Mouse (Mus musculus): ENCODE data around the gene Gm21915.

The Gm21915 gene

GRCm38 (mm10) chr9:40666190-40666803 is 4.1 kb upstream of the Gm21915 start:
- no peak for DNase-seq (ENCODE audit: low read depth, low spot score)

DNA sequence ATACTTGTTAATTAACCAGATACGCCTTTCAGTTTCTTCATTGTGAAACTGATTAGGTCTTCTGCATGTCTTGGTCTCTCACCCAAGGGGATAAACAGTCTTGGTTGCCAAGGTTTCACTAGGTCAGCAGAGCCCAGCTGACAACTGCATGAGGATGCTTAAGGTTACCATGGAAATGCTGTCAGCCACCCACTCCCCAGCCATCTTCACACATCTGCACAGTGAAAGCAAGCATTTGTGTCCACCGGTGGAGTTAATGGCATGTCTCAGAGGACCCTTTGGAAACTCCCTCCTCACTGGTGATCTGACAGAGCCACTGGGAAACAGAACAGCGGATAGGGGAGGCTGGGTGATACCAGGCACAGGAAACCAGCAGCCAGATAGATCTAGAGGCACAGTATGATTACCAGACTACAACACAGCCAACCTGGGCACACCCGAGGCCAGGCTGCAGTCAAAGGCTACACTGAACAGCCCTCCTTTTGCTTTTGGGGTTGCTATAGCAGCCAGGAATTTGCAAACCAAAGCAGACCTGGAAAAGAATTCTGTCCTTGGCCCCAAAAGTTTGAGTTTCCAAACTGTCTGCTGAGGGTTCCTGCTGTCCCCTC is 1.0 kb downstream of the Gm21915 start:
- DNase-seq (ENCODE audit: low read depth, low spot score) = no peak

DNA sequence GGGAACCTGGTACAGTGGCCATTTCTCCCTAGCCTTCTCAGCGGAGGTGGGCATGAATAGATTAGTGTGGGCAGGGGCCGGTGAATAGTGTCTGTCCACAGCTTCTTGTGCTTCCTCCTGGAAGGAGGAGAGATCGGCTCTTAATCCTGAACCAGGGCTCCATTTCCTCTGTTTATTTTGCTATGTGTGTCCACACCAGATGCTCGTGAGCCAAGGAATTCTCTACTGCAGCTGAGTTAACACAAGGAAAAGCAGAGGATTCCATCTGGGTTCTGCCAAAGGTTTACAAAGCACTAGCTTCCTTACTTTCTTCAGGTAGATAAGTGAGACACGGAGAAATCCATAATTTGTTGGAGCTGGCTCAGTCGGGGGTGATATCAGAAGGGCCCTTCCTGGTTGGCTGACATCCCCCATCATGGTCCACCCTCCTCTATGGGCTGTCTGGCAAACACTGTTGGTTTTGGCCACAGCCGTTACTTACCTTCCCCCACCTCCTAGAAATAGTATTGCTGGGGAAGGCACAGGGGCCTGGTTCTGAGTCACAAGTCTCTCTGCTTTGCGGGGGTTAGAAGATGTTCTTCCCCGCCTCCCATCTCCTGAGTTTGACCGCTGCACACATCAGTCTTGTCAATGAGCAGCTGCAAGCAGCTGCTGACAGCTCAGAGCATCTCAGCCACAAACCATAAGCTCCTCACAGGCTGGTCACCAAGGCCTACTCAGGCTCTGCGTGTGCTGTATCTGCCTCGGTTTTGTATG is 5.0 kb downstream of the Gm21915 start:
- no peak for DNase-seq (ENCODE audit: low read depth, low spot score)

GRCm38 (mm10) chr9:40678653-40679052 is 8.2 kb downstream of the Gm21915 start:
- no peak for DNase-seq (ENCODE audit: low read depth, low spot score)

- no peak for DNase-seq (ENCODE audit: low read depth, low spot score)
These were observed 15.5 kb downstream of the Gm21915 start, which contains the start of gene Clmp for GRCm38 (mm10) chr9:40685801-40686420. TSS of gene Clmp (plus strand) at chr9:40685962.

DNA sequence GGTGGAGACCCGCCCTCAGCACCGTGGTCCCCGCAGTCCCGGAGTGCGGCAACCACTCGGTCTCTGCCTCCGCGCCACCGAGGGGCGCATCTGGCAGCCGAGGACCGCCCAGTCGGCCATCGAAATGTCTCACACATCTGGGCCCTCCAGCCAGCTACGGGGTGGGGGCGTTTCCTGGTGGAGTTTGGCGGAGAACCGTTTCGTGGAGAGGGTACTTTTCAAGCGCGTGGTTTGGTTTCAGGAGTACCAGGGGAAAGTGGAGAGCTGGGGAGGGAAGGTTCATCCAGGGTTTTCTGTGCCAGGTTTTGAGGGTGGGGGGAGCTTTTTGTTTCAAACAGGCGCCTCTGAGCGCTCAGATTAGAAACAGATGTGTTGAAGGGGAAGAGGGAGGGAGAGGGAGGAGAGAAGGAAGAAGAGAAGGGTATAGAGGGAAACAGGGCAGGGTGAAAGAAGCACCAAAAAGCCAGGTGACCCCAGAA is 16.0 kb downstream of the Gm21915 start:
- DNase-seq (ENCODE audit: low read depth, low spot score) = no peak

GRCm38 (mm10) chr9:40687053-40687452 is 16.6 kb downstream of the Gm21915 start:
- no peak for DNase-seq (ENCODE audit: low read depth, low spot score)

DNA sequence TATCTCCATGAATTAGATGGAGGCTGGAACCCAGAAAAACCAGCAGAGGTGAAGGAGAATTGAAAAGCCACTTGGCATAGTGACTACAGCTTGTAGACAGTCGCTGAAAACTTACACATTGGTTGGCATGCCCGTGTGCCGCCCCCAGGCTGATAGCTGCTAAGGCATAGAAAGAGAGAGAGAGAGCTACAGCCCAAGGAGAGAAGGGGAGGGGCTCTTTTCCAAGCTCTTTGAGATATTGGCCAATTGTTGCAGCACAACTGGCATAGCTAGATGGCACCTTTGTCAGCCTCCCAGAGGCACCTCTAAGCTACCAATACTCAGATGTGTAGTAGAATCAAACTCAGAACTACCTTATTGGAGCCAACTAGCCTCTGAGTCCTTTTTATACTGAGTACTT is 17.1 kb downstream of the Gm21915 start:
- DNase-seq (ENCODE audit: low read depth, low spot score) = no peak

GRCm38 (mm10) chr9:40690511-40690910 is 20.1 kb downstream of the Gm21915 start:
- DNase-seq (ENCODE audit: low read depth, low spot score) = no peak

- no peak for DNase-seq (ENCODE audit: low read depth, low spot score)
These were observed 22.6 kb downstream of the Gm21915 start for GRCm38 (mm10) chr9:40693026-40693425.

GRCm38 (mm10) chr9:40693768-40694167 is 23.4 kb downstream of the Gm21915 start:
- no peak for DNase-seq (ENCODE audit: low read depth, low spot score)

- no peak for DNase-seq (ENCODE audit: low read depth, low spot score)
These were observed 23.9 kb downstream of the Gm21915 start for GRCm38 (mm10) chr9:40694284-40694683.

DNA sequence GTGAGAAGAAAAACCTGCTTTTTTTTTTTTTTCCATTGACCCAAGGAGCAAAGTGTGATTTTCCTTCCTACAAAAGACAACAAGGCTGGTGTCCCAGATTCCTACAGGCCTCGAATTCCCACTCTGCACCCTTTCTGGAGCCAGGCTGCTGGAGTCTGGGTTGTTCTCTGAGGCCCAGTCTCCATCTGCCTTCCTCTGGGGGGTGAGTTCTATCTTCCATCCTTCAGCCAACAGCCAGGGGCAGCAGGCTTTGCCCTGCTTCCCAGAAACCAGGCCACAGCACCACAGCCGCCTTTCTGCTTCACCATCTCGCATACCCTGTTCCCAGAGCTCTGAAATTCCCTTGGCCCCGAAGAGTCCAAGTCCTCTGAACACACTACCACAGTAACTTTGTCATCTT is 25.7 kb downstream of the Gm21915 start:
- DNase-seq (ENCODE audit: low read depth, low spot score) = no peak

- no peak for DNase-seq (ENCODE audit: low read depth, low spot score)
These were observed 28.8 kb downstream of the Gm21915 start for GRCm38 (mm10) chr9:40699194-40699593.

DNA sequence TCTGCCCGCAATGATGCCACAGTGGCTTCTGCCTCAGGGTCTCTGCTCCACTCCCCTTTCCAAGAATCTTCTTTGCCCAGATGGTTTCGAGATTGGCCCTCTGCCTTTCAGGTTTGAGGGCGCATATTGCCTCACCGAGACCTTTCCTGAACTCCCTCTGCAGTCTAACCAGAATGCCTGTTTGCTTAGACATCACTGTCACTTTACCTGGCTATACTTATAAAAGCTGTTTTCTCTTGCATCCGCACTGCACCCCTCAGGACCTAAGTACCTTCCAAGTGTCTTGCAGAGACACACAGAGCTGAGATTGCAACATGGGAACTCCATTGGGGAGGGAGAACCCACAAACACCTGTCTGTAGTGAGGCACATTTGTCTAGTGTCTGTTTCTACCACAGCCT is 29.8 kb downstream of the Gm21915 start:
- DNase-seq (ENCODE audit: low read depth, low spot score) = no peak

- no peak for DNase-seq (ENCODE audit: low read depth, low spot score)
These were observed 34.2 kb downstream of the Gm21915 start for GRCm38 (mm10) chr9:40704364-40705276.

DNA sequence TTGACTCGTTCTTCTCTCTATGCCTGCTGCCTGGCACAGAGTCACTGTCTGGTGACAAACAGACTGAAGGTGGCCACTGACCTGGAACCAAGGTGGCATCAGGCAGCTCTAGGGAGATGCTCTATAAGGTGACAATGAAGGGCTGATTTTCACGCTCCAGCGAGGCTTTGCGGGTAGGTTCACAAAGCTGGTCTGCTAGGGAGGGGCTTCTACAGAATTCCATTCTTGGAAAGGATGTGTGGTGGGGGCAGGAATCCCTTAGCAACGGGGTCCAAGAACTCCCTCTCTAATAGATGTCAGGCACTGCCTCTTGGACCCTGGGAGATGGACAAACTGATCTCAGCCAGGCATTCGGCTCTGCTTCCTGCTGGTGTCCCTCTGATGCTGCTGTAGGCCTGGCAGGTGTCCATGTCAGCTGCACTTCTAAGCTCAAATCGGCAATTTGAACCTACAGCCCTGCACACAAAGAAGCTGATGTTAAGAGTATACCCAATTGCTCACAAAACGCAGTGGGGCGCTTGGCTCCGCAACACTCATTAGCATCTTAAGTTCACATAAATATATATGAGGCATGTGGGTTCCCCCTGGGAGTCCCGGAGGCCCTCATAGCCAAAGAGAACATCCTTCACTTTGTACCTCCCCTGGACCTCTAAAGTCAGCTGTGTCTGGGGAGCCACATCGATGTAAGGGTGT is 38.2 kb downstream of the Gm21915 start:
- no peak for DNase-seq (ENCODE audit: low read depth, low spot score)

DNA sequence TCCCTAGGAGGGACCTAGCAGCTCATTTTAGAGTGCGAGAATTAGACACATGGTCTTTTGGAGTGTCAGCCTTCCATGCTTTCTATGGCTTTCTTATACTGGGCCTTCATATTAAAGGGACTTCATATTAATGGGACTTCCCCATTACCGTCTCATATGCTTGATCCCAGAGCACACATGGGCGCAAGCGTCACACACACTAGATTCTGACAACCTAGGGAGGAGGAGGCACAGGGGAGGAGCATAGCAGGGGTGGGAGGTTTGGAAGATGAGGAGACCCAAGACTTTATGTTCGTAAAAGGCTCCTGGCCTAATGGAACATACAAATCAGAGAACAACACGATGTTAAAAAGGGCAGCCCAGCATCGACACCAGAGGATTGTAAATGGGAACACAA is 38.7 kb downstream of the Gm21915 start:
- DNase-seq (ENCODE audit: low read depth, low spot score) = no peak

DNA sequence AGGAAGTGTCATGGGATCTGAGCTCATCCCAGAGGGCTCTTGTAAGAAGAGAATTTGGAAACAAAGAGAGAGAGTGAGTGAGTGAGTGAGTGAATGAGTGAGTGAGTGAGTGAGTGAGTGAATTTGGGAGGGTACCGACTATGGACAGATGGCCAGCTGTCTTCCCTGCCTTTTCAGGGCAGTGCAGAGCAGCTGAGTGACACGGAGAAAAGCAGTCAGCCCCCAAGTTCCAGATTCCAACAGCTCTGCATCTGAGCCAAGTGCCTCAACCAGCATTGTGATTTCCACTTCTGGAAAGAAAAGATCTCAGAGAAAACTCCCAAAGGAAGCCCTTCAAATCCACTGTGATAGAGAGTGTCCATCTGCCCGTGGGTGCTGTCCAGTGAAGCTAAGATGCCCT is 39.2 kb downstream of the Gm21915 start:
- DNase-seq (ENCODE audit: low read depth, low spot score) = no peak

DNA sequence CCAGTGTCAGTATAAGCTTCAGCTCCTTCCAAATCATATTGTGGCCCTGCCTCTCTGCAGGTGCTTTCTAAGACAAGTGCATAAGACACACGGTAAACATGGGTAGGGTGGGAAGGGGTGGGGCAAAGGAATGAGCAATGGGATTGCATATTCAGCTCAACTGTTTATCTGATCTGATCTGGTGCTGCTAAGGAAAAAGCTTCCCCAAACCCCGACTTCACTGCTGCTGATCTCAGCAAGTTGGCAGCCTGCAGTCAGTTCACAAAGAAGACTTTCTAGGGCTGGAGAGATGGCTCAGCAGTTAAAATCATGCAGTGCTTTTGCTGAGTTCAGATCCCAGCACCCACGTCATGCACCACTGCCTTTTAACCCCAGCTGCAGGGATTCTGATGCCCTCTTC is 39.6 kb downstream of the Gm21915 start:
- no peak for DNase-seq (ENCODE audit: low read depth, low spot score)

DNA sequence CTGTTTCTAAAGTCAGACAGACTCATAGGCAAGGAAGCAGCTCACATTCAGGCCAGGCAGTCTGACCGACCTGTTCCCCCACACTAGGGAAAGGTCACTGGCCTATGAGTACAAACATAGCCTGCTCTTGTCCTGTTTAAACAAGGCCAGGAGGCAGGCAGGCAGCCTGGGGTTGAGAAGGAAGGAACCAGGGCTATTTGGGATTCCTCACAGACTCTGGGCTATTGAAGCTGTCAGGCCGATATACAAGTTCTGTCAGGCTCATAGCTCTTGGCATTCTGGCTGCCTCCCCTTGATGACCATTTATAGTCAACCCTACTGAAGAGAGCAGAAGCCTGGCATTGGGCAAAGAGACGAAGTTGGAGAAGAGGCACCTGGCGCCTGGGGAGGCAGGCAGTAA is 41.2 kb downstream of the Gm21915 start:
- no peak for DNase-seq (ENCODE audit: low read depth, low spot score)
